18 mouse cellular contexts compared by ENCODE assay signal in the genomic region with DNA sequence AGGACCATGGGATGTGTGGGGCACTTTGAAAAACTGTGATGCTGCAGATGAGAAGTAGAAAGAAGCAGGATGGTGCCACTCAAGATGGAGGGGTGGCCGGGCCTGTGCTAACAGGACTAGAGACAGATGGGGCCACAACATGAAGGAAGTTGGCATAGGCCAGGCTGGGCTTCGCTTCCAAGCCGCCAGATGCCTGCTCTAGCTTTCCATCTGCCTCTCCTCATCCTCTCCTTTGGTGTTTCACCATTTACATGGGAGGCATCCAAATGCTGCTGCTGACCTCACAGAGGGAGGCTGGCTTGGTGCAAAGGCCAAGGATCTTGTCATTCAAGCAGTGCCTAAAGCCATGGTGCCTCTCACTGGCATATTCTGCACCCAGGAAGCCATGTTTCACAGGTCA.
A peak's percentile ranks its signal among the peaks of the same experiment; 100 is the strongest.
DNase-seq lines count a peak whose midpoint lies in the region; ATAC-seq lines count a peak whose summit lies in the region.
"Had no signal": no experiment of that assay in that cellular context is flagged by ENCODE, and none has a peak within 500 bp of the region (broad histone marks: within the 10 kb centered on the region; RNA-seq: fewer than 3 reads in every experiment).

No protein-coding gene starts in this region.

- no peaks in the 10 kb centered on the region for H3K27me3 ChIP-seq in forebrain, embryonic 14.5 days (replicated peaks; ENCODE audit: control insufficient read depth, insufficient read depth, low read length)
- H3K27me3 ChIP-seq in forebrain, embryonic 11.5 days (ENCODE audit: control insufficient read depth, insufficient read depth, low read length): no peaks in the 10 kb centered on the region
- no peaks in the 10 kb centered on the region for H3K27me3 ChIP-seq in midbrain, embryonic 13.5 days
- no peaks in the 10 kb centered on the region for H3K27me3 ChIP-seq in intestine, embryonic 15.5 days (replicated peaks)
- H3K27me3 ChIP-seq: embryonic facial prominence, embryonic 12.5 days; kidney, embryonic 15.5 days; stomach, embryonic 15.5 days had no signal

- DNase-seq in forebrain, embryonic 14.5 days (ENCODE audit: low spot score): peak; percentile 3
- DNase-seq in forebrain, embryonic 11.5 days (ENCODE audit: low spot score): no peak
- peak; percentile 40 for DNase-seq in right cerebral cortex, adult 18-20 months
- DNase-seq in right cerebral cortex, postnatal 14 days: no peak
- DNase-seq in layer of hippocampus, adult 18-20 months (ENCODE audit: low spot score in 2 of 2): peak; percentile 67 to 87
- no peak for DNase-seq in urinary bladder, adult 2 months (ENCODE audit: low spot score)
- DNase-seq: gastrocnemius, adult 2 months; heart, adult 2 months; heart, postnatal 36 days; lung, embryonic 14.5 days; thymus, postnatal 25 days had no signal

- H3K36me3 ChIP-seq in forebrain, embryonic 14.5 days (ENCODE audit: control insufficient read depth, insufficient read depth, low read length): no peaks in the 10 kb centered on the region
- H3K36me3 ChIP-seq in forebrain, embryonic 11.5 days (ENCODE audit: control insufficient read depth, insufficient read depth, low read length): no peaks in the 10 kb centered on the region
- no peaks in the 10 kb centered on the region for H3K36me3 ChIP-seq in midbrain, embryonic 13.5 days
- H3K36me3 ChIP-seq in intestine, embryonic 15.5 days: no peaks in the 10 kb centered on the region
- H3K36me3 ChIP-seq: embryonic facial prominence, embryonic 12.5 days; forebrain, embryonic 10.5 days; kidney, embryonic 15.5 days; stomach, embryonic 15.5 days had no signal

- H3K27ac ChIP-seq in forebrain, embryonic 14.5 days (ENCODE audit: low read depth, low read length): no peak overlapping the region
- no peak overlapping the region for H3K27ac ChIP-seq in forebrain, embryonic 11.5 days (ENCODE audit: low read depth, low read length)
- no peak overlapping the region for H3K27ac ChIP-seq in midbrain, embryonic 13.5 days
- H3K27ac ChIP-seq in intestine, embryonic 15.5 days: no peak overlapping the region
- H3K27ac ChIP-seq: embryonic facial prominence, embryonic 12.5 days; forebrain, embryonic 10.5 days; gastrocnemius, adult 2 months; heart, adult 2 months; kidney, embryonic 15.5 days; stomach, embryonic 15.5 days had no signal

- no peaks in the 10 kb centered on the region for H3K9me3 ChIP-seq in forebrain, embryonic 14.5 days (replicated peaks; ENCODE audit: control insufficient read depth, low read length)
- H3K9me3 ChIP-seq in forebrain, embryonic 11.5 days (ENCODE audit: control insufficient read depth, low read length): no peaks in the 10 kb centered on the region
- 0 out of 2 replicates have a peak, but pooled peaks cover 3% of the 10 kb centered on the region for H3K9me3 ChIP-seq in midbrain, embryonic 13.5 days
- H3K9me3 ChIP-seq in intestine, embryonic 15.5 days: no peaks in the 10 kb centered on the region
- H3K9me3 ChIP-seq: embryonic facial prominence, embryonic 12.5 days; stomach, embryonic 15.5 days had no signal

- no peaks in the 10 kb centered on the region for H3K4me1 ChIP-seq in forebrain, embryonic 14.5 days (ENCODE audit: control insufficient read depth, insufficient read depth, low read length)
- H3K4me1 ChIP-seq in forebrain, embryonic 11.5 days (replicated peaks; ENCODE audit: control insufficient read depth, insufficient read depth, low read length): no peaks in the 10 kb centered on the region
- H3K4me1 ChIP-seq in midbrain, embryonic 13.5 days (replicated peaks): no peaks in the 10 kb centered on the region
- H3K4me1 ChIP-seq in intestine, embryonic 15.5 days (replicated peaks): no peaks in the 10 kb centered on the region
- H3K4me1 ChIP-seq: embryonic facial prominence, embryonic 12.5 days; forebrain, embryonic 10.5 days; kidney, embryonic 15.5 days; stomach, embryonic 15.5 days had no signal

- no peak overlapping the region for H3K9ac ChIP-seq in forebrain, embryonic 14.5 days (ENCODE audit: low read length)
- H3K9ac ChIP-seq in forebrain, embryonic 11.5 days (ENCODE audit: low read length): no peak overlapping the region
- H3K9ac ChIP-seq in midbrain, embryonic 13.5 days (replicated peaks): no peak overlapping the region
- H3K9ac ChIP-seq in intestine, embryonic 15.5 days: no peak overlapping the region
- H3K9ac ChIP-seq: embryonic facial prominence, embryonic 12.5 days; kidney, embryonic 15.5 days; lung, embryonic 14.5 days; stomach, embryonic 15.5 days had no signal

- no peak overlapping the region for H3K4me2 ChIP-seq in forebrain, embryonic 14.5 days (ENCODE audit: low read length)
- no peak overlapping the region for H3K4me2 ChIP-seq in forebrain, embryonic 11.5 days (ENCODE audit: low read depth, low read length, severe bottlenecking)
- H3K4me2 ChIP-seq in midbrain, embryonic 13.5 days (replicated peaks): no peak overlapping the region
- H3K4me2 ChIP-seq in intestine, embryonic 15.5 days (replicated peaks): no peak overlapping the region
- H3K4me2 ChIP-seq: embryonic facial prominence, embryonic 12.5 days; kidney, embryonic 15.5 days; lung, embryonic 14.5 days; stomach, embryonic 15.5 days had no signal

- no peak overlapping the region for H3K4me3 ChIP-seq in forebrain, embryonic 14.5 days (ENCODE audit: low read depth, low read length)
- H3K4me3 ChIP-seq in forebrain, embryonic 11.5 days (ENCODE audit: low read depth, low read length): no peak overlapping the region
- H3K4me3 ChIP-seq in midbrain, embryonic 13.5 days (replicated peaks): no peak overlapping the region
- no peak overlapping the region for H3K4me3 ChIP-seq in intestine, embryonic 15.5 days (replicated peaks)
- H3K4me3 ChIP-seq: embryonic facial prominence, embryonic 12.5 days; forebrain, embryonic 10.5 days; gastrocnemius, adult 2 months; heart, adult 2 months; kidney, embryonic 15.5 days; stomach, embryonic 15.5 days had no signal

- ATAC-seq in forebrain, embryonic 14.5 days: no peak
- ATAC-seq in forebrain, embryonic 11.5 days (replicated peaks; ENCODE audit: low FRiP score): no peak
- no peak for ATAC-seq in midbrain, embryonic 13.5 days
- no peak for ATAC-seq in intestine, embryonic 15.5 days
- ATAC-seq: inflammation-experienced regulatory T-cells, adult 6 months had no signal

- 83% methylated on average over 3 of the region's 3 CpGs for WGBS in forebrain, embryonic 14.5 days
- WGBS in forebrain, embryonic 11.5 days: 96% methylated on average over 3 of the region's 3 CpGs
- whole genome bisulfite sequencing in midbrain, embryonic 13.5 days: 85% methylated on average over 3 of the region's 3 CpGs
- 82% methylated on average over 3 of the region's 3 CpGs for WGBS in intestine, embryonic 15.5 days

Comparison
In these comparisons a context has a peak if more than half of its experiments do, and no peak if none do; other contexts are left out.
1. DNase-seq: peak in forebrain, embryonic 14.5 days (single experiment), right cerebral cortex, adult 18-20 months (single experiment) and layer of hippocampus, adult 18-20 months (2 of 2); none in forebrain, embryonic 11.5 days (single experiment), right cerebral cortex, postnatal 14 days (single experiment) and urinary bladder, adult 2 months (single experiment).